Mouse (Mus musculus): ENCODE measurements at regions not wholly inside any gene's neighbourhood (a gene's known extent, or its start where the extent isn't known, plus 50 kb on each side); places are given as distances from the start of the nearest gene placed in this dataset.

GRCm38 (mm10) chr5:118999124-118999523, 438.6 kb downstream of the Med13l start:
- Histone ChIP-seq H3K9me3 (ENCODE audit: control insufficient read depth, low read length) (no peaks in the 10 kb centered on the region), H3K4me3 (ENCODE audit: low read depth, low read length) (no peak overlapping the region), H3K9ac (ENCODE audit: low read depth, low read length) (no peak overlapping the region; the same call in 1 of the 2 replicates), H3K4me1 (ENCODE audit: control insufficient read depth, insufficient read depth, low read length) (no peaks in the 10 kb centered on the region), H3K27me3 (replicated peaks; ENCODE audit: control insufficient read depth, insufficient read depth, low read length) (0 out of 2 replicates have a peak, but pooled peaks cover 3% of the 10 kb centered on the region), H3K36me3 (ENCODE audit: control insufficient read depth, insufficient read depth, low read length) (no peaks in the 10 kb centered on the region), H3K27ac (replicated peaks; ENCODE audit: low read depth, low read length) (no peak overlapping the region), H3K4me2 (ENCODE audit: low read depth, low read length) (no peak overlapping the region)
- 7% methylated on average over 15 of the region's 15 CpGs for WGBS
- ATAC-seq (ENCODE audit: low read depth) (no peak), DNase-seq (ENCODE audit: low spot score) (peak; percentile 48)

GRCm38 (mm10) chr5:119005825-119006471, 445.5 kb downstream of the Med13l start:
- DNase-seq (ENCODE audit: low spot score) (peak; percentile 81), ATAC-seq (ENCODE audit: low read depth) (peak; percentile 76)
- Histone ChIP-seq H3K27ac (replicated peaks; ENCODE audit: low read depth, low read length) (no peak overlapping the region), H3K9me3 (ENCODE audit: control insufficient read depth, low read length) (no peaks in the 10 kb centered on the region), H3K4me3 (ENCODE audit: low read depth, low read length) (peak overlapping the region; percentile 35), H3K4me1 (ENCODE audit: control insufficient read depth, insufficient read depth, low read length) (peaks cover 10% of the 10 kb centered on the region; the same call in 1 of the 2 replicates), H3K9ac (ENCODE audit: low read depth, low read length) (peak overlapping the region; percentile 64), H3K4me2 (ENCODE audit: low read depth, low read length) (peak overlapping the region; percentile 79), H3K27me3 (replicated peaks; ENCODE audit: control insufficient read depth, insufficient read depth, low read length) (peaks cover 9% of the 10 kb centered on the region; the same call in 1 of the 2 replicates), H3K36me3 (ENCODE audit: control insufficient read depth, insufficient read depth, low read length) (no peaks in the 10 kb centered on the region)
- under 1% methylated on average over 25 of the region's 34 CpGs for WGBS

DNA sequence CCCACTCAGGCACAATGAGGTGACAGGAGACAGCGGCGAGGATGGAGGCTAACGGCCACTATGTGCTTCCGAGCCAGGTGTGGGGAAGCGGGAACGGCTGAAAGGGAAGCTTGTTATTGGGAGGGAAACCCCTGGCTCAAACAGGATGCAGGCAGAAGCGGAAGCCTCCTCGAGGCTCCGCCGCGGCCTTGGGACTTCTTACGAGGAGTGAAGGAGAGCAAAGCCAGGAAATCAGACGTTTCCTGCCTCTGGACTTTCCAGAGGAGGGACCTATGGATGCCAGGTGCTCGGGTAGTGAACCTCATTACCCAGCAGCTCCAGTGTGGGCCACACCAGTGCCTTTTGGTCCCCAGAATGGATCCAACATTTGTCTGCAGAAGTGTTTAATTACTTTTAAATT, 449.6 kb downstream of the Med13l start:
- Histone ChIP-seq H3K9me3 (ENCODE audit: control insufficient read depth, low read length) (0 out of 2 replicates have a peak, but pooled peaks cover 3% of the 10 kb centered on the region), H3K9ac (ENCODE audit: low read depth, low read length) (no peak overlapping the region), H3K27ac (replicated peaks; ENCODE audit: low read depth, low read length) (no peak overlapping the region), H3K4me2 (ENCODE audit: low read depth, low read length) (no peak overlapping the region), H3K4me1 (ENCODE audit: control insufficient read depth, insufficient read depth, low read length) (peaks cover 10% of the 10 kb centered on the region; the same call in 1 of the 2 replicates), H3K4me3 (ENCODE audit: low read depth, low read length) (no peak overlapping the region), H3K36me3 (ENCODE audit: control insufficient read depth, insufficient read depth, low read length) (no peaks in the 10 kb centered on the region), H3K27me3 (replicated peaks; ENCODE audit: control insufficient read depth, insufficient read depth, low read length) (peaks cover 6% of the 10 kb centered on the region; the same call in 1 of the 2 replicates)
- DNase-seq (ENCODE audit: low spot score): peak; percentile 26
- WGBS: 64% methylated on average over 14 of the region's 14 CpGs
- ATAC-seq (ENCODE audit: low read depth): no peak

GRCm38 (mm10) chr5:119015181-119015580, 454.7 kb downstream of the Med13l start:
- Histone ChIP-seq H3K27me3 (replicated peaks; ENCODE audit: control insufficient read depth, insufficient read depth, low read length) (no peaks in the 10 kb centered on the region), H3K4me1 (ENCODE audit: control insufficient read depth, insufficient read depth, low read length) (no peaks in the 10 kb centered on the region), H3K9me3 (ENCODE audit: control insufficient read depth, low read length) (0 out of 2 replicates have a peak, but pooled peaks cover 3% of the 10 kb centered on the region), H3K4me3 (ENCODE audit: low read depth, low read length) (no peak overlapping the region), H3K4me2 (ENCODE audit: low read depth, low read length) (no peak overlapping the region), H3K27ac (replicated peaks; ENCODE audit: low read depth, low read length) (no peak overlapping the region), H3K9ac (ENCODE audit: low read depth, low read length) (no peak overlapping the region), H3K36me3 (ENCODE audit: control insufficient read depth, insufficient read depth, low read length) (no peaks in the 10 kb centered on the region)
- no peak for ATAC-seq (ENCODE audit: low read depth)
- no peak for DNase-seq (ENCODE audit: low spot score)
- WGBS: 88% methylated on average over 4 of the region's 5 CpGs

GRCm38 (mm10) chr5:119015606-119016255, 455.3 kb downstream of the Med13l start:
- WGBS: 22% methylated on average over 11 of the region's 15 CpGs
- H3K4me1 ChIP-seq (ENCODE audit: control insufficient read depth, insufficient read depth, low read length): no peaks in the 10 kb centered on the region
- no peak overlapping the region for H3K4me3 ChIP-seq (ENCODE audit: low read depth, low read length)
- H3K27me3 ChIP-seq (replicated peaks; ENCODE audit: control insufficient read depth, insufficient read depth, low read length): no peaks in the 10 kb centered on the region
- no peak overlapping the region for H3K9ac ChIP-seq (ENCODE audit: low read depth, low read length)
- no peak overlapping the region for H3K4me2 ChIP-seq (ENCODE audit: low read depth, low read length)
- H3K9me3 ChIP-seq (ENCODE audit: control insufficient read depth, low read length): 0 out of 2 replicates have a peak, but pooled peaks cover 3% of the 10 kb centered on the region
- H3K27ac ChIP-seq (replicated peaks; ENCODE audit: low read depth, low read length): no peak overlapping the region
- DNase-seq (ENCODE audit: low spot score) (peak; percentile 64), ATAC-seq (ENCODE audit: low read depth) (peak; percentile 77; the same call in 1 of the 2 replicates)
- H3K36me3 ChIP-seq (ENCODE audit: control insufficient read depth, insufficient read depth, low read length): no peaks in the 10 kb centered on the region

DNA sequence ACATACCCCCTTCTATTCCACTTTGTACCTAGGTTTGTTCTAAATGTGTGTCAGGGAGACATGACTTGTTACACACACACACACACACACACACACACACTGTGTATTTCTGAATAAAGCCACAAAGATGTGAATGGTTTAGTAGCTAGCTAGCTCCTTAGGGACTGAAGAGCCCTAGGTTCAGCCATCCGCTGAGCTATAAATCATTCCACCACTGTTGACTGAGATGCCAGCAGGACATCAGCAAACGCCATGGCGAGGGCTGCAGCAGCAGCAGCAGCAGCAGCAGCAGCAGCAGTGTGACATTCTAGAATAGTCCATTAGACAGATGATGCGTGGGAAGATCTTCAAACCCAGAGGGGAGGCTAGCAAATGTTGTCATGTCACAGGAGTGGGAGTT, 455.9 kb downstream of the Med13l start:
- Histone ChIP-seq H3K36me3 (ENCODE audit: control insufficient read depth, insufficient read depth, low read length) (no peaks in the 10 kb centered on the region), H3K9me3 (ENCODE audit: control insufficient read depth, low read length) (0 out of 2 replicates have a peak, but pooled peaks cover 3% of the 10 kb centered on the region), H3K4me1 (ENCODE audit: control insufficient read depth, insufficient read depth, low read length) (no peaks in the 10 kb centered on the region), H3K27me3 (replicated peaks; ENCODE audit: control insufficient read depth, insufficient read depth, low read length) (no peaks in the 10 kb centered on the region), H3K4me2 (ENCODE audit: low read depth, low read length) (no peak overlapping the region), H3K27ac (replicated peaks; ENCODE audit: low read depth, low read length) (no peak overlapping the region), H3K4me3 (ENCODE audit: low read depth, low read length) (no peak overlapping the region), H3K9ac (ENCODE audit: low read depth, low read length) (no peak overlapping the region)
- no peak for DNase-seq (ENCODE audit: low spot score)
- 47% methylated on average over 4 of the region's 4 CpGs for WGBS
- no peak for ATAC-seq (ENCODE audit: low read depth)

- Histone ChIP-seq H3K4me3 (ENCODE audit: low read depth, low read length) (no peak overlapping the region), H3K27me3 (replicated peaks; ENCODE audit: control insufficient read depth, insufficient read depth, low read length) (0 out of 2 replicates have a peak, but pooled peaks cover 4% of the 10 kb centered on the region), H3K9ac (ENCODE audit: low read depth, low read length) (no peak overlapping the region), H3K9me3 (ENCODE audit: control insufficient read depth, low read length) (no peaks in the 10 kb centered on the region), H3K36me3 (ENCODE audit: control insufficient read depth, insufficient read depth, low read length) (no peaks in the 10 kb centered on the region), H3K4me2 (ENCODE audit: low read depth, low read length) (no peak overlapping the region), H3K4me1 (ENCODE audit: control insufficient read depth, insufficient read depth, low read length) (no peaks in the 10 kb centered on the region), H3K27ac (replicated peaks; ENCODE audit: low read depth, low read length) (no peak overlapping the region)
- WGBS: 37% methylated on average over 8 of the region's 8 CpGs
- ATAC-seq (ENCODE audit: low read depth) (no peak), DNase-seq (ENCODE audit: low spot score) (no peak)
These were observed 463.5 kb downstream of the Med13l start for GRCm38 (mm10) chr5:119023947-119024346.

- Histone ChIP-seq H3K4me1 (ENCODE audit: control insufficient read depth, insufficient read depth, low read length) (no peaks in the 10 kb centered on the region), H3K4me3 (ENCODE audit: low read depth, low read length) (no peak overlapping the region), H3K9ac (ENCODE audit: low read depth, low read length) (no peak overlapping the region), H3K9me3 (ENCODE audit: control insufficient read depth, low read length) (no peaks in the 10 kb centered on the region), H3K4me2 (ENCODE audit: low read depth, low read length) (no peak overlapping the region), H3K36me3 (ENCODE audit: control insufficient read depth, insufficient read depth, low read length) (no peaks in the 10 kb centered on the region), H3K27ac (replicated peaks; ENCODE audit: low read depth, low read length) (no peak overlapping the region), H3K27me3 (replicated peaks; ENCODE audit: control insufficient read depth, insufficient read depth, low read length) (no peaks in the 10 kb centered on the region)
- no peak for DNase-seq (ENCODE audit: low spot score)
- no peak for ATAC-seq (ENCODE audit: low read depth)
- 73% methylated on average over 5 of the region's 5 CpGs for WGBS
These were observed 471.6 kb downstream of the Med13l start for GRCm38 (mm10) chr5:119032051-119032450.

Data from embryonic facial prominence, embryonic 14.5 days (tissue).